Comparison of ENCODE assay signal across 18 mouse cellular contexts in the genomic region with DNA sequence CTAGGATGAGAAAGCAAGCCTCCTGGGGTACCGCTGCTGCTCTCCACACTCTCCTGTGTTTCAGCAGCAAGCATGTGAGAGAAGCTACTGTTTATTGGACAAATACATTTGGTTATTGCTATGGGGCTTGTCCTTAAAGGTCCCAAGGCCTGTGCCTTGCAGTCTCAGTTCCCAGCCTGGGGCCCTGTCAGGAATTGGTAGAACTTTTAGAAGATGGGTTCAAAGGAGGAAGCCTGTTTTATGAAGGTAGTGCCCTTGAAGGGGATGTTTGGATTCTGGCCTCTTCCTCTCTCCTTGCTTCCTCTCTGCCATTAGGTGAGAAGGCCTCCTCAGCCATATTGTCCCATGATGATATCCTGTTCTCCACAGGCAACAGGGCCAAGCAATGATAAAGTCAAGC.
DNase-seq lines count a peak whose midpoint lies in the region; ATAC-seq lines count a peak whose summit lies in the region.
"Had no signal": no experiment of that assay in that cellular context is flagged by ENCODE, and none has a peak within 500 bp of the region (broad histone marks: within the 10 kb centered on the region; RNA-seq: fewer than 3 reads in every experiment).

No protein-coding gene starts in this region.

- WGBS in heart, embryonic 10.5 days, result 94% methylated on average over 1 of the region's 1 CpGs
- WGBS in heart, embryonic 11.5 days (ENCODE audit: insufficient replicate concordance), result 94% methylated on average over 1 of the region's 1 CpGs

- intact Hi-C loops in heart, postnatal 36 days (cut with DNase I), result loop anchor here (5.0 kb wide), 1 partner anchor 89 kb away; no protein-coding TSS in a partner anchor

- no peak overlapping the region for H3K9ac ChIP-seq in heart, embryonic 11.5 days (ENCODE audit: low read depth, low read length)

- no peak overlapping the region for H3K4me2 ChIP-seq in heart, embryonic 11.5 days

- no peak for ATAC-seq in heart, embryonic 11.5 days (replicated peaks; ENCODE audit: insufficient number of reproducible peaks, low FRiP score, low TSS enrichment)
- ATAC-seq: activated CD4-positive, CD25-positive, alpha-beta regulatory T cell, adult 4 months; CD4-positive, CD25-positive, alpha-beta regulatory T cell, adult 4 months; Patski had no signal

- DNase-seq in heart, adult 11 months, result peak; percentile 54
- no peak for DNase-seq in heart, postnatal 36 days
- DNase-seq in heart, embryonic 10.5 days (ENCODE audit: low spot score), result peak; percentile 52
- DNase-seq: adrenal gland, adult 2 months; adrenal gland, adult 8-10 months; adrenal gland, postnatal 10 days; adrenal gland, postnatal 14 days; adrenal gland, postnatal 25 days; adrenal gland, postnatal 36 days; B cell, adult 2 months; cerebellum, adult 11 months; cerebellum, adult 11-12 months; cerebellum, adult 18-20 months had no signal

- H3K4me3 ChIP-seq in heart, embryonic 10.5 days, result no peak overlapping the region
- no peak overlapping the region for H3K4me3 ChIP-seq in heart, embryonic 11.5 days (ENCODE audit: low read depth, low read length)

- no peaks in the 10 kb centered on the region for H3K9me3 ChIP-seq in heart, embryonic 10.5 days
- no peaks in the 10 kb centered on the region for H3K9me3 ChIP-seq in heart, embryonic 11.5 days (replicated peaks; ENCODE audit: control insufficient read depth, low read length)

- H3K4me1 ChIP-seq in heart, embryonic 10.5 days, result peaks cover 49% of the 10 kb centered on the region
- H3K4me1 ChIP-seq in heart, embryonic 11.5 days (ENCODE audit: control insufficient read depth, insufficient read depth, low read length), result peaks cover 31% of the 10 kb centered on the region

- H3K36me3 ChIP-seq in heart, embryonic 10.5 days, result no peaks in the 10 kb centered on the region
- H3K36me3 ChIP-seq in heart, embryonic 11.5 days (ENCODE audit: control insufficient read depth, insufficient read depth, low read length), result no peaks in the 10 kb centered on the region
- H3K36me3 ChIP-seq: G1E had no signal

- H3K27ac ChIP-seq in heart, embryonic 10.5 days, result no peak overlapping the region
- H3K27ac ChIP-seq in heart, embryonic 11.5 days (ENCODE audit: low read depth, low read length), result no peak overlapping the region

- H3K27me3 ChIP-seq in heart, embryonic 10.5 days (ENCODE audit: insufficient read depth, poor library complexity, severe bottlenecking), result no peaks in the 10 kb centered on the region
- no peaks in the 10 kb centered on the region for H3K27me3 ChIP-seq in heart, embryonic 11.5 days (ENCODE audit: control insufficient read depth, insufficient read depth, low read length)
- H3K27me3 ChIP-seq: Patski had no signal

Comparison
In these comparisons a context has a peak if more than half of its experiments do, and no peak if none do; other contexts are left out.
1. DNase-seq: peak in heart, adult 11 months (single experiment) and heart, embryonic 10.5 days (single experiment); none in heart, postnatal 36 days (0 of 2).